ENCODE assay signal across 20 mouse cellular contexts in the genomic region with DNA sequence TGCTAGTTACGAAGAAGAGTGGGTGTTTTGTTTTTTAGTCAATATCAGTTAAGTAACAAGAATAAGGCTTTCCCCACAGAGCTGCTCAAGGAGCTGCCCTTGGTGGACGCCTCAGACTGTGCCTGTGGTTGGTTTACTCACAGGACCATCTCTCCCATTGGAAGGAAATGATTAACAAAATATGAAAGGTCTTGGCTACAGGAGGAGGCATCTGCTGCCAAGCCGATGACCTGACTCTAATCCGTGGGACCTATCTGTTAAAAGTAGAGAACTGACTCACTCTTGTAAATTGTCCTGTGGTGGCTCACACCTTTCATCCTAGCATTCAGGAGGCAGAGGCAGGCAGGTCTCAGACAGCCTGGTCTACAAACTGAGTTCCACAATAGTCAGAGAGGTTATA.
"Had no signal": no experiment of that assay in that cellular context is flagged by ENCODE, and none has a peak within 500 bp of the region (broad histone marks: within the 10 kb centered on the region; RNA-seq: fewer than 3 reads in every experiment).

No protein-coding gene starts in this region.

- DNase-seq: left cerebral cortex, postnatal 4 days; lung, adult 2 months; lung, postnatal 14 days; right cerebral cortex, adult 18-20 months; right cerebral cortex, postnatal 14 days; right cerebral cortex, postnatal 4 days; thymus, adult 2 months; thymus, postnatal 14 days had no signal

- H3K27ac ChIP-seq: intestine, embryonic 15.5 days; kidney, postnatal 0 days; limb, embryonic 12.5 days; limb, embryonic 15.5 days; liver, embryonic 12.5 days; liver, embryonic 15.5 days; macrophage; midbrain, embryonic 12.5 days; midbrain, embryonic 15.5 days; neural tube, embryonic 12.5 days; neural tube, embryonic 15.5 days; stomach, postnatal 0 days had no signal

- H3K4me3 ChIP-seq: intestine, embryonic 15.5 days; limb, embryonic 12.5 days; limb, embryonic 15.5 days; liver, embryonic 12.5 days; liver, embryonic 15.5 days; midbrain, embryonic 12.5 days; midbrain, embryonic 15.5 days; neural tube, embryonic 12.5 days; neural tube, embryonic 15.5 days had no signal

- H3K9ac ChIP-seq: intestine, embryonic 15.5 days; limb, embryonic 12.5 days; limb, embryonic 15.5 days; liver, embryonic 12.5 days; liver, embryonic 15.5 days; midbrain, embryonic 12.5 days; midbrain, embryonic 15.5 days; neural tube, embryonic 12.5 days; neural tube, embryonic 15.5 days had no signal

- H3K4me1 ChIP-seq: intestine, embryonic 15.5 days; limb, embryonic 12.5 days; limb, embryonic 15.5 days; liver, embryonic 12.5 days; liver, embryonic 15.5 days; midbrain, embryonic 12.5 days; midbrain, embryonic 15.5 days; neural tube, embryonic 12.5 days; neural tube, embryonic 15.5 days had no signal

- H3K9me3 ChIP-seq: intestine, embryonic 15.5 days; limb, embryonic 12.5 days; limb, embryonic 15.5 days; liver, embryonic 12.5 days; liver, embryonic 15.5 days; midbrain, embryonic 12.5 days; midbrain, embryonic 15.5 days; neural tube, embryonic 12.5 days; neural tube, embryonic 15.5 days had no signal

- H3K4me2 ChIP-seq: intestine, embryonic 15.5 days; limb, embryonic 12.5 days; limb, embryonic 15.5 days; liver, embryonic 12.5 days; liver, embryonic 15.5 days; midbrain, embryonic 12.5 days; midbrain, embryonic 15.5 days; neural tube, embryonic 12.5 days; neural tube, embryonic 15.5 days had no signal

- ATAC-seq: intestine, embryonic 15.5 days; liver, embryonic 12.5 days; midbrain, embryonic 15.5 days had no signal

- H3K27me3 ChIP-seq: intestine, embryonic 15.5 days; limb, embryonic 12.5 days; limb, embryonic 15.5 days; liver, embryonic 12.5 days; liver, embryonic 15.5 days; midbrain, embryonic 12.5 days; midbrain, embryonic 15.5 days; neural tube, embryonic 12.5 days; neural tube, embryonic 15.5 days had no signal
